Mouse (Mus musculus) gastrocnemius, postnatal 36 days (tissue): ENCODE data around the gene Grap. TPM values are rescaled to one million over a fixed set of nuclear protein-coding genes. Genes with fewer than 3 reads are reported as not detected.

Experiments used
- DNase-seq, 2 experiments: peaks; one replicate each; pipeline ENCODE4 v3.0.0; 2022
- intact Hi-C: fragments of 180-260 bp; cut with DNase I; formaldehyde crosslinking; loops from one replicate; pipeline ENCODE4 v1.15.1; 2025
- total RNA-seq, 2 experiments: library from RNA; stranded (reverse); gene quantifications; 2 replicates each; pipeline ENCODE4 v1.2.3; 2021

Gene Grap
- total RNA-seq, 2 experiments from 2014 or later, result 4.4 to 5.5 TPM

- intact Hi-C loops, result no loop called here
- DNase-seq, result no peak
Observed at GRCm38 (mm10) chr11:61654786-61655311, 1.8 kb downstream of the Grap start.

DNA sequence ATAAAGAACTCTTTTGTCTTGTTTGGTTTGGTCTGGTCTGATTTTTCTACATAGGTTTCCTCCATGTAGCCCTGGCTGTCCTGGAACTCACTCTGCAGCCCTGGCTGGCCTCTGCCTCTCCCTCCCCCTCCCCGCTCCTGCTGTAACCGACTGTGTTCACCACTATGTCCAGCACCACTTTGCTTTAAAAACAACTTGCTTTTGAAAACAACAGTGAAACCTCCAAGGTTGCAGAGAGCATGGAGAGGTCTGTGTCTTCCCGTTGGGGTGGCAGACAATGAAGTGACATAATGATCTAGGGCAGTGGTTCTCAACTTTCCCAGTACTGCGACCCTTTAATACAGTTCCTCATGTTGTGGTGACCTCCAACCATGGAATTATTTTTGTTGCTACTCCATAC, 2.6 kb downstream of the Grap start:
- no peak for DNase-seq

DNA sequence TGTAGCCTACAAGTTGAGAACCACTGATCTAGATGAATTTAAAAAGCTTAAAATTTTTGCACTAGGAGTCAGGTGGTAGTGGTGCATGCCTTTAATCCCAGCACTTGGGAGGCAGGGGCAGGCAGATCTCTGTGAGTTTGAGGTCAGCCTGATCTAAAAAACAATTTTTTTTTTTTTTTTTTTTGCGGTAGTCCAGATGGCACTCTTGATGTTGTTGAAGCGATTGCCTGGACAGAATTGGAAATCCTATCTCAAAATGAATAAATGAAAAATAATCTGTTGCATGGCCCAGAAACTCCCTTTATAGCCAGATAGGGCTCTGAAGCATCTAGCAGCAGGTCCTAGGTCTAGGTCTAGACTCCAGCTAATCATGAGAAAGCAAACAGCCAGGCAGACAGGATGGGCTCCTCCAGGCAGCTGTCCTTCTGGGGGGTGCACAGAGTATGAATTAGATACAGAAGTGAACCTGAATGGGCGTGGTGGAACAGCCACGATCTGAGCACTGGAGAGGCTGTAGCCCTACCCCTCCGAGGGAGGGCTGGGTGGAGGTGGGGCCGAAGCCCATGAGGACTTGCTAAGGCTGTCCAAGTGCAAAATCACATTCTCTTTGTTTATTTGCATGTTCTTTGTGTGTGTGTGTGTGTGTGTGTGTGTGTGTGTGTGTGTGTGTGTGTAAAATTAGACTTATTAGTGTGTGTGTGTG, 3.2 kb downstream of the Grap start:
- intact Hi-C loops, result no loop called here
- no peak for DNase-seq

More for the DNA sequence above, 2.6 kb downstream of the Grap start:
- intact Hi-C loops, result no loop called here

GRCm38 (mm10) chr11:61657432-61657831, 4.4 kb downstream of the Grap start:
- intact Hi-C loops, result no loop called here
- no peak for DNase-seq

GRCm38 (mm10) chr11:61658360-61658922, 5.4 kb downstream of the Grap start:
- intact Hi-C loops, result no loop called here

GRCm38 (mm10) chr11:61659011-61659858, 6.2 kb downstream of the Grap start:
- intact Hi-C loops, result no loop called here
- DNase-seq, result peak in 1 of 2 experiments; percentile 10

More at GRCm38 (mm10) chr11:61658360-61658922, 5.4 kb downstream of the Grap start:
- no peak for DNase-seq

DNA sequence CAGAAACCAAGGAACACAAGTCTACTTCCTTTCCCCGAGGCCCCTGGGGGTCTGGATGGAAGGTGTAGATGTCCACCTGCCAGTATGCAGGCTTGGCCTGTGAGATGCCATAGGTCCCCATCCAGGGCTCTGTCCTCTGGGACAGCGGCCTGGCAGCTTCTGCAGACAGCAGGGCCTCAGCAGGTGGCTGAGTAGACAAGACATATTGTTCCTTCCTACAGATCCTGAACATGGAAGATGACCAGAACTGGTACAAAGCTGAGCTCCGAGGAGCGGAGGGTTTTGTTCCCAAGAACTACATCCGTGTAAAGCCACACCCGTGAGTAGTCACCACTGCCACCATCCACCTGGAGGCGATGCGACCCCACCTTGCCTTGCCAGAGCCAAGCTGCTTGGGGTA, 6.9 kb downstream of the Grap start:
- no peak for DNase-seq
- intact Hi-C loops, result no loop called here

- intact Hi-C loops, result no loop called here
- no peak for DNase-seq
Observed at GRCm38 (mm10) chr11:61660806-61661392, 7.8 kb downstream of the Grap start.

DNA sequence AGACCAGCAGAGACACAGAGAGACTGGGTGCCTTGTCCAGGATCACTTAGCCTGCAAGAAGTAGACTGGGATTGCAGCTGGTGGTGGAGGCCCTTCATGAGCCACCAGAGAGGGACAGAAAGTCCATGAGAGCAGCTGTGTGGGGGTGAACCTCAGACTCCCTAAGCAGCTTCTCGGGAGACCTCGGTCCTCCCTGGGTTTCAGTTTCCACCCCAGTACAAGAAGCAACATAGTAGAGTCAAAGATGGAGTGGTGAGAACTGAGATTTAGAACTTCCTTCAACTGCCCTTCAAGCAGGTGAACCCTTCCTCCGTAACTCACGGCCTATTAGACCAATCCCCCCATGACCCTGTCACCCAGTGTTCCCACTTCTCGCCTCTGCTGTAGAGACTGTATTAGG, 9.1 kb downstream of the Grap start:
- DNase-seq, result no peak
- intact Hi-C loops, result no loop called here

DNA sequence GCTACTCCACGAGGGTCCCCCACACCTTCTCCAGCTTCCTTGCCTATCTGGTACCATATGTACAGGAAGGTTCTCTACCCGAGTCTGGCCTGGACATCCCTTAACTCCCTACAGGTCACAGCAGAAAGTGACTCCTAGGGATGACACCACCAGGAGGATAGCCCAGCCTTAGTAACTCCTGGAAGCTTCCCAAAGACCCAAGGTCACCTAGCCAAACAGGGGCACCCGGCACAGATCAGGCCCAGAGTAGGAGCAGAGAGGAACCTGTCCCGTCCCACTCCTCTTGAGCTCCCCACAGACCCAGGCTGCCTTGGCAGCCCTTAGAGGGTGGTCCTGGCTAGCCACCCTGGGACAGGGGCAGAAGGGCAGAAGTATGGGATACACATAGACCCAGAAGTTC, 12.3 kb downstream of the Grap start:
- intact Hi-C loops, result no loop called here
- no peak for DNase-seq

GRCm38 (mm10) chr11:61665991-61666799, 13.1 kb downstream of the Grap start:
- DNase-seq, result peak in 1 of 2 experiments; percentile 25
- intact Hi-C loops, result loop anchor here (1.0 kb wide), 1 partner anchor 48 kb away; no protein-coding TSS in a partner anchor

DNA sequence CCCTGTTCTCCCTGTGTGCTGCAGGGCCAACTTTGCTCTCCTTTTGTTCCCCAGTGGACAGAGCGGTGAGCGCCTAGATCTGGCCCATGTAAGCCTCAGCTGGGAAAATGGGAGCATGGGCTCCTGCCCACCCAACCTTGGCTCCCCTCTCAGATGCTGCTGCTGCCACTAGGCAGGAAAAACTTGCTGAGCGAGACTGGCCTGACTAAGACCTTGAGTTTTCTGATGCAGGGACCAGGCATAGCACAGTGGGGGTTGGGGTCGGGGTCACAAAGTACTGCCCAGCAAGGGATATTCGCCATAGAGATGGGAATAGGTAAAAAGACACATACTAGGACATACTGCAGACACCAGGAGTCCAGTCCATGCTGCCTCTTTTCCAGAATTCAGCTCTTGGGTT, 14.2 kb downstream of the Grap start:
- intact Hi-C loops, result no loop called here
- DNase-seq, result no peak

DNA sequence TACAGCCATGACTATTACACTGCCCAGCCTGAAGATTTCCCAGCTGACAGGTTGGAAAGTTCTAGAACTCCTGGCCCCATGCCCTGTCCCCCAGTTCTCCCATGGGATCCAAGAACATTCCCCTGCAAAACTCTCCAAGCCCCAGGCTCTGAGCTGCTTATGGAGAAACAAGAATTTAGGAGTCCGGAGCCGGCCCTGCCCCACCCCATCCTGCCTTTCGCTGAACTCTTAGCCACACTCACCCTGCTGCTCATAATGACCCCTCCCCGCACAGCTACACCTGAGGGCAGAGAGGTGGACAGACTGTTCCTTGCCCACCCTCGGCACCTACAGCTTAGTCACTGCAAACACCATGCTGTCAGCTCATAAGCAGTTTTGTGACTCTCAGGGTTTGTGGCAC, 14.7 kb downstream of the Grap start:
- intact Hi-C loops, result no loop called here
- DNase-seq, result no peak

- intact Hi-C loops, result no loop called here
- DNase-seq, result no peak
Observed at GRCm38 (mm10) chr11:61669492-61670490, 16.7 kb downstream of the Grap start.

- intact Hi-C loops, result no loop called here
- no peak for DNase-seq
Observed at GRCm38 (mm10) chr11:61671781-61672383, 18.8 kb downstream of the Grap start.

DNA sequence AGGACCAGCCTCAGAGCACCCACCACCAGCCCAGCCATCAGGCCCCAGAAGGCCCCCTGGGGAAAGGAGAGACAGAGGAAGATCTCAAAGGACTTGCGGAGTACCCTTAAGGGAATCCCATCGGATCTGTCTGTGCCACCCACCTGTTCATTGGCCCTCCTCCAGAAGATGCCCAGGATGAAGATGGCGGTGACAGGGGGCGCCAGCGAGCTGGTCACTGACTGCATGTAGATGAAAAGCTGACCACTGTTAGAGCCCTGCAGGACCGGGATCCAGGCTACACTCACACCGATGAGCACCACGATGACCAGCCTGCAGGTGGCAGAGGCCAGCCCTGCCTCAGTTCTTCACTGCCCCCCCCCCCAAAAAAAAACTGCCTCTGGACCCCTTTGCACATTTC, 20.6 kb downstream of the Grap start:
- DNase-seq, result peak in 1 of 2 experiments; percentile 16
- intact Hi-C loops, result no loop called here

DNA sequence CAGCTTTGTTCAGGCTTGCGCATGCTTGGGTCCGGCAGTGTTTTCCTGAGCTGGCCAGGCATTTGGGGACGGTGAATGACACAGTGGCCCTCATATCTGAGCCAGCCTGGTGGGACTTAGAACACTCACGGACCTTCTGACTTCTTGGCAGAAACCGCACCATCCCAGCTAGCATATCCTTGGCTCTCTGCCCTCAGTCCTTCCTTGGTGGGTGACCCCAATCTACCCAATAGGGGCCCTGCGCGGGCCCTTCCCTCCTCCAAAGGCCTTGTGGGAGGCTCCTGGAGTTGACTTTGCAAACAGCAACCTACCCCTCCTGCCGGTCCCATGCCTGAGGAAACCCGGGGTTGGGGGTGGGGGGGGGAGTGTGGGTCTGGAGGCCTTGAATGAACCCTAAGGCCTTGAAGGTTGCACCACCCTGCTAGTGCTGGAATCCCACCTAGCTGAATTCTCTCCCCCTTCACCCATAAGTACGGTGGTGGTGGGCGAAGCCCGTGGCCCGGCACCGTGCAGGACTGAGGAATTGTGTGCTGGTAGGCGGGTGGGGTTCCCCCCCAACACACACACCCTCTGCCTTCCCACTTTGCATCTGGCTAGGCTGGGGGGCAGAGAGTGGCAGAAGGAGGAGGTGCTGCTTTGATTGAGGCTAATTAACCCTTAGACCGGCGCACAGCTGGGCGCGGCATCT, 21.2 kb downstream of the Grap start:
- no peak for DNase-seq
- intact Hi-C loops, result no loop called here

DNA sequence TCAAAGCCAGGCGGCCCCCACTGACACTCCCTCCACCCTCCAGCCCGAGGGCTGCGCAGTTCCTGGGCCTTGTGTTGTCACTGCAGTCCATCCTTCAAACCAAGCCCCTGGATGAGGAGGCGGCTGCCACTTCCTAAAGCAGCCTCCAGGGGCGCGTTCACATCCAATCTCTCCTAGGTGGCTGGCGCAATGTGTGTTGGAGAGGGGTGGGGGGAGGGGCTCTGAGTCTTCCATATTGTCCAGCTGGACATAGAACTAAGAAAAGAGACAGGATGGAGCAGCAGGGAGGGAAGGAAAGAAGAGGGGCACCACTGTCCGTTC, 21.7 kb downstream of the Grap start:
- intact Hi-C loops, result no loop called here
- no peak for DNase-seq
